Mouse (Mus musculus): ENCODE data around the gene Dpm3. TPM values are rescaled to one million over a fixed set of nuclear protein-coding genes. Genes with fewer than 3 reads are reported as not detected.

Dpm3 gene
- polyA plus RNA-seq, 1 experiment: 146 TPM

- TF ChIP-seq GATA1 (IDR thresholded peaks at IDR 0.05; ENCODE audit: low read length): no peak
These were observed 31.0 kb upstream of the Dpm3 start for GRCm38 (mm10) chr3:89228180-89228549.

GRCm38 (mm10) chr3:89228836-89229235 is 30.3 kb upstream of the Dpm3 start, which contains the start of gene Muc1:
Gene Muc1, plus strand, starts transcription at chr3:89229057.
- no peak for TF ChIP-seq GATA1 (IDR thresholded peaks at IDR 0.05; ENCODE audit: low read length)

GRCm38 (mm10) chr3:89229276-89229675 is 29.9 kb upstream of the Dpm3 start:
- no peak for TF ChIP-seq GATA1 (IDR thresholded peaks at IDR 0.05; ENCODE audit: low read length)

- no peak for TF ChIP-seq GATA1 (IDR thresholded peaks at IDR 0.05; ENCODE audit: low read length)
These were observed 28.6 kb upstream of the Dpm3 start for GRCm38 (mm10) chr3:89230561-89230960.

GRCm38 (mm10) chr3:89231345-89231744 is 27.8 kb upstream of the Dpm3 start:
- TF ChIP-seq GATA1 (IDR thresholded peaks at IDR 0.05; ENCODE audit: low read length): no peak

- TF ChIP-seq GATA1 (IDR thresholded peaks at IDR 0.05; ENCODE audit: low read length): no peak
These were observed 27.3 kb upstream of the Dpm3 start for GRCm38 (mm10) chr3:89231772-89232275.

- TF ChIP-seq GATA1 (IDR thresholded peaks at IDR 0.05; ENCODE audit: low read length): no peak
These were observed 26.5 kb upstream of the Dpm3 start for GRCm38 (mm10) chr3:89232614-89233013.

GRCm38 (mm10) chr3:89233562-89234110 is 25.5 kb upstream of the Dpm3 start:
- TF ChIP-seq GATA1 (IDR thresholded peaks at IDR 0.05; ENCODE audit: low read length): no peak

- no peak for TF ChIP-seq GATA1 (IDR thresholded peaks at IDR 0.05; ENCODE audit: low read length)
These were observed 22.6 kb upstream of the Dpm3 start for GRCm38 (mm10) chr3:89236516-89236915.

GRCm38 (mm10) chr3:89237682-89238081 is 21.5 kb upstream of the Dpm3 start:
- TF ChIP-seq GATA1 (IDR thresholded peaks at IDR 0.05; ENCODE audit: low read length): no peak

- TF ChIP-seq GATA1 (IDR thresholded peaks at IDR 0.05; ENCODE audit: low read length): no peak
These were observed 20.7 kb upstream of the Dpm3 start for GRCm38 (mm10) chr3:89238494-89238893.

- no peak for TF ChIP-seq GATA1 (IDR thresholded peaks at IDR 0.05; ENCODE audit: low read length)
These were observed 16.7 kb upstream of the Dpm3 start for GRCm38 (mm10) chr3:89242331-89242895.

GRCm38 (mm10) chr3:89243609-89244008 is 15.5 kb upstream of the Dpm3 start:
- no peak for TF ChIP-seq GATA1 (IDR thresholded peaks at IDR 0.05; ENCODE audit: low read length)

GRCm38 (mm10) chr3:89244158-89244981 is 14.8 kb upstream of the Dpm3 start:
- no peak for TF ChIP-seq GATA1 (IDR thresholded peaks at IDR 0.05; ENCODE audit: low read length)

- TF ChIP-seq GATA1 (IDR thresholded peaks at IDR 0.05; ENCODE audit: low read length): no peak
These were observed 14.0 kb upstream of the Dpm3 start for GRCm38 (mm10) chr3:89244982-89245687.

- TF ChIP-seq GATA1 (IDR thresholded peaks at IDR 0.05; ENCODE audit: low read length): no peak
These were observed 13.4 kb upstream of the Dpm3 start, which contains the start of gene Krtcap2 for GRCm38 (mm10) chr3:89245688-89246171. Gene Krtcap2, plus strand, starts transcription at chr3:89245966.

Measured in G1E-ER4 (cell line).